Mouse (Mus musculus): ENCODE data around the gene Hacd3. TPM values are rescaled to one million over a fixed set of nuclear protein-coding genes. Genes with fewer than 3 reads are reported as not detected.
A peak's percentile ranks its signal among the peaks of the same experiment; 100 is the strongest.
"Not testable (repeated sequence)": the region's sequence is repeated elsewhere in the genome, so short reads cannot be mapped to it uniquely, and the experiment has no call there.

Hacd3 gene
- polyA plus RNA-seq, 1 experiment from 2014 or later, result 46.2 TPM

DNA sequence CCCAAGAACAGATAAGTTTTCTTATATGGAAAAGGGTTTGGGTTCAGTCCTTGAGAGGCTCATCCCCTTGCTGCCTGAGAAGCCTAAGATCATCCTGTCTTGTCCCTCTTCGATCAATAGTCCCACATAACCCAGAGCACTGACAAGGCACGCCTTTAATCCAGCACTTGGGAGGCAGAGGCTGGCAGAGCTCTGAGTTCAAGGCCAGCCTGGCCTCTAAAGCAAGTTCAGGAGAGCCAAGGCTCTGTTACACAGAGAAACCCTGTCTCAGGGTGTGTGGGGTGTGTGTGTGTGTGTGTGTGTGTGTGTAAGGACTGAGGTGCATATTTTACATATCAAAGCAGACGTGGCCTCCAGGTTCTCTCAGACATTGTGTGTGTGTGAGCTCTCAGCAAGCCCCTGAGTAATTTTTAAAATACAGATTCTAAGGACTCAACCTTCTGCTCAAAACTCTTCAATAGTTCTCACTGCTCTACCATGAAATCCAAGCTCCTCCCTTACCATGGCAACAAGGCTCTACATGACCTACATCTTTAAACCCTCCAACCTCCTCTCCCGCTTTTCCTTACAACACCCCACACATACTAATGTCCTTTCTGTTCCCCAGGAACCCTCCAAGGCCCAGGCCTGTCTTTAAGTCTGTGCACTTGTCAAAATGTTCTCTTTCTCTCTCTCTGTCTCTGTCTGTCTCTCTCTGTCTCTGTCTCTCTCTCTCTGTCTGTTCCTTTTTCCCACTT lies 5.1 kb downstream of the Hacd3 start:
- H3K4me3 ChIP-seq, result no peak overlapping the region
- no peaks in the 10 kb centered on the region for H3K36me3 ChIP-seq
- H3K4me2 ChIP-seq, result no peak overlapping the region
- no peak for ATAC-seq (replicated peaks; ENCODE audit: insufficient number of reproducible peaks, insufficient read depth, low FRiP score, low read depth)
- H3K9me3 ChIP-seq (replicated peaks), result no peaks in the 10 kb centered on the region
- H3K27ac ChIP-seq, result no peak overlapping the region
- WGBS, result 85% methylated on average over 4 of the region's 4 CpGs
- H3K4me1 ChIP-seq (replicated peaks), result peaks cover 35% of the 10 kb centered on the region
- H3K9ac ChIP-seq, result no peak overlapping the region
- H3K27me3 ChIP-seq, result no peaks in the 10 kb centered on the region

DNA sequence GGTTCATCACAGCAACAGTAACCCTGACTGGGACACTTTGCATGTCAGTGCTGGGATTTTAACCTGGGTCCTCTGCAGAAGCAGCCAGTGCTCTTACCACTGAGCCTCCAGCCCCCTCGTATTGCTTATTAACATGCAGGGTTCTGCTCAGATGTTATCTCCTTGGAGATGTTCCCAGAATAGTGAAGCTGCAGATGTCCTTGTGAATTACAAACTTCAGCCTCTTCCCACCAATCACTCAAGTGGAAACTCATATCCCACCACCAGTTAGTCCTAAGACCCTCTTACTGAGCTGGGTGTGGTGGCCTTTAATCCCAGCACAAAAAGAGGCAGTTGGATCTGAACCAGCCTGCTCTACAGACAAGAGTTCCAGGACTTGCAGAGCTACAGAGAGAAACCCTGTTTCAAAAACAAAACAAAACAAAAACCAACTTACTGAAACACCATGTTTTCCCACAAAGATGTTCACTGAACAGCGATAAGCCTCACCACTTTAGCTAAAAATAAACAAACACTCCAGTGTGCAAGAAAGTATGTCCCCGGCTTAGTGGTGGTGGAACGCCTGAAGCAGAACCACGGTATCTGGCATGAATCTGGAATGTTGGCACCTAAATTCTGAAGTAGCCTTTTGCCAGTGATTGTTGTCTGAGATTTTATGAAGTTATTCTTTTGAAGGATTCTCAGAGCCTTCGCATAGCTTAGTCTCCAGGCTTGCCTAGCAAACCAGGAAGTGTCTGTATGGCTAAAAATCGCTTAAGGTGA lies 5.9 kb downstream of the Hacd3 start:
- no peak for ATAC-seq (replicated peaks; ENCODE audit: insufficient number of reproducible peaks, insufficient read depth, low FRiP score, low read depth)
- no peak overlapping the region for H3K27ac ChIP-seq

DNA sequence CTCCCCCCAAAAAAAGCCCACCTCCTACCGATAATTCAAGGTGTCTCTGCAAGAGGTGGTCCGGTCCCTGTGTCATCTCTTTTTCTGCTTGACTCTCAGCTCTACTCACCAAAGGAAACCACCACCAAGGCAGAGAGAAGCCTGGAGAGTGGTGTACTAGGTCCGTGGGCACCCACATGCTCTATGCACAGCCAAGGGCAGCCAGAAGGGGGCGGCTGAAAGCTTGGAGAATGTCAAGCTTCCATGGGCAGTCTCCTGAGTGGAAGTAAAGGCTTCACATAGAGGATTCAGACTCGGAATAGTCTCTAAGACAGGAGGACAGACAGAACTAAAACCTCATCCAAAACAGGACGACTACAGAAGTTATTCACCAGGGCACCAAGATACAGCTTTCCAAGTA lies 10.2 kb downstream of the Hacd3 start:
- WGBS, result 52% methylated on average over 6 of the region's 6 CpGs
- Histone ChIP-seq H3K36me3 (peaks cover 9% of the 10 kb centered on the region; the same call in 1 of the 2 replicates), H3K27me3 (no peaks in the 10 kb centered on the region), H3K4me3 (no peak overlapping the region), H3K9ac (no peak overlapping the region), H3K4me1 (replicated peaks) (peaks cover 10% of the 10 kb centered on the region), H3K27ac (no peak overlapping the region), H3K9me3 (replicated peaks) (no peaks in the 10 kb centered on the region), H3K4me2 (no peak overlapping the region)
- ATAC-seq (replicated peaks; ENCODE audit: insufficient number of reproducible peaks, insufficient read depth, low FRiP score, low read depth), result no peak

More for the DNA sequence above, 5.9 kb downstream of the Hacd3 start:
- Histone ChIP-seq H3K4me2 (no peak overlapping the region), H3K36me3 (no peaks in the 10 kb centered on the region), H3K9ac (no peak overlapping the region), H3K27me3 (no peaks in the 10 kb centered on the region), H3K9me3 (replicated peaks) (no peaks in the 10 kb centered on the region), H3K4me3 (no peak overlapping the region), H3K4me1 (replicated peaks) (peaks cover 32% of the 10 kb centered on the region)
- 29% methylated on average over 7 of the region's 7 CpGs for WGBS

DNA sequence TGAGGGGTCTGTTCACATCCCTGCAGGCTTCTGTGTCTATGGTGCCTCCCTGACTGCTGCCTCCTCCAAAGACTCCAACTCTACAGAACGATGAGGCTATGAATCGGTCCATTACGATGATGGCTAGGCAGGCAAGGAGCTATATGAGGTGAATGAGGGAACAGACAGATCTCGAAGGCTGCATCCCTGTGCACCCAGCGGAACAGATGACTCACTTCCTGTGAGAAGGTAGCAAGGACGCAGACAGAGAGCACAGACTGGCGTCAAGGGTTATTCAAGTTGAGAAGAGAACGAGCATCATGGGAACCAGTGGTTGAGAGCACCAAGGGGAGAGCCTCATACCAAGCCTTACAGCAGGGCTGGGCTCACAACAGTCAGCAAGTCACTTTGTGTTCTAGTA lies 10.9 kb downstream of the Hacd3 start:
- Histone ChIP-seq H3K27ac (no peak overlapping the region), H3K36me3 (peaks cover 16% of the 10 kb centered on the region; the same call in 1 of the 2 replicates), H3K27me3 (no peaks in the 10 kb centered on the region), H3K4me2 (no peak overlapping the region), H3K9me3 (replicated peaks) (no peaks in the 10 kb centered on the region), H3K9ac (no peak overlapping the region), H3K4me3 (no peak overlapping the region), H3K4me1 (replicated peaks) (peaks cover 4% of the 10 kb centered on the region; the same call in 1 of the 2 replicates)
- no peak for ATAC-seq (replicated peaks; ENCODE audit: insufficient number of reproducible peaks, insufficient read depth, low FRiP score, low read depth)
- 65% methylated on average over 8 of the region's 8 CpGs for WGBS

DNA sequence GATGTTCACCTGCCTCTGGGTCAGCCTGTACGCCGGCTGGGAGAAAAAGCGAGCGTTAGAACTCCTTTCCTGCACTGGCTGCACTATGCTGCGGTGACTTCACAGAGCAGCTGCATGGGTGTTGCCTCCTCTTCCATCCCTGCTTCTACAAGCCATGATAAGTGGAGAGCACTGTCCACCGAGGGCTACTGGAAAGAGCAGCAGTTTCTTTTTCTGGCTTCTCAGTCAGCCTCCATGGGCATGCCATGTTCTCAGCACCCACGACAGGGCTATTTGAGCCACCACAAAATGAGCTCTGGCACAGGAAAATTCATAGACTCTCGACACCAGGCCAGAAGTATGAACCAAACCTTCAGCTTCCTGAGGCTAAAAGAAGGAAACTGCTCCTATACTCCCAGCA lies 15.8 kb downstream of the Hacd3 start:
- Histone ChIP-seq H3K9ac (no peak overlapping the region), H3K27me3 (no peaks in the 10 kb centered on the region), H3K27ac (no peak overlapping the region), H3K4me1 (replicated peaks) (no peaks in the 10 kb centered on the region), H3K4me3 (no peak overlapping the region), H3K9me3 (replicated peaks) (no peaks in the 10 kb centered on the region), H3K4me2 (no peak overlapping the region), H3K36me3 (peaks cover 37% of the 10 kb centered on the region)
- ATAC-seq (replicated peaks; ENCODE audit: insufficient number of reproducible peaks, insufficient read depth, low FRiP score, low read depth), result no peak
- WGBS, result 90% methylated on average over 8 of the region's 8 CpGs

DNA sequence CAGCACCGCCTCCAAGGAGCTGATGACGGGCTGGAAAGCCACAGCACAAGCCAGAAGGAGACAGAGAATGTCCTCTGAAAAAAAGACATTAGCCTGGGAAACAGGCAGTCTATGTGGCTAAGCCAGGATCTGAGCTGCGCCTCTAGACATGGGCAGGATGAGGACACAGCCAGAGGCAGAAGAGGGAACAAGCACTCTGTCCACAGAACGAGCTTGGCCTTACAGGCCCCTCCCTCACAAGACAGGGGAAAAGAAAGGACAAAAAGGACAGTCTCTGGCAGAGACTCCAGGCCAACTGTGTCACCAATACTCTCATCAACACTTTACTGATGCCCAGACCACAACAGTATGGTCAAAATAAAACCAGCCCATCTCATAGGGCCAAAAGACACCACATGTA lies 20.0 kb downstream of the Hacd3 start:
- H3K27ac ChIP-seq, result no peak overlapping the region
- H3K4me3 ChIP-seq, result no peak overlapping the region
- H3K9ac ChIP-seq, result no peak overlapping the region
- ATAC-seq (replicated peaks; ENCODE audit: insufficient number of reproducible peaks, insufficient read depth, low FRiP score, low read depth), result no peak
- H3K9me3 ChIP-seq (replicated peaks), result no peaks in the 10 kb centered on the region
- no peaks in the 10 kb centered on the region for H3K4me1 ChIP-seq (replicated peaks)
- H3K36me3 ChIP-seq, result peaks cover 44% of the 10 kb centered on the region
- no peaks in the 10 kb centered on the region for H3K27me3 ChIP-seq
- H3K4me2 ChIP-seq, result no peak overlapping the region
- 57% methylated on average over 4 of the region's 4 CpGs for WGBS

DNA sequence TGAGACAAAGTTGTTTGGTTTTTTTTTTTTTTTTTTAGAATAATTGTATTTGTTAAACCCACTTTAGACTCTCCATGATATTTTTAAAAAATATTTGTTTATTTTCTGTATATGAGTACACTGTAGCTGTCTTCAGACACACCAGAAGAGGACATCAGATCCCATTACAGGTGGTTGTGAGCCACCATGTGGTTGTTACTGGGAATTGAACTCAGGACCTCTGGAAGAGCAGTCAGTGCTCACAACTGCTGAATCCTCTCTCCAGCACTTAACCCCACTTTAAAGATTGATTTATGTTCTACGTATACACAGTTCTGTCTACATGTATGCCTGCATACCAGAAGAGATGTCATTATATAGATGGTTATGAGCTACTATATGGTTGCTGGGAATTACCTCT lies 26.0 kb downstream of the Hacd3 start:
- H3K36me3 ChIP-seq, result peaks cover 26% of the 10 kb centered on the region
- not testable (repeated sequence) for ATAC-seq (replicated peaks; ENCODE audit: insufficient number of reproducible peaks, insufficient read depth, low FRiP score, low read depth)

DNA sequence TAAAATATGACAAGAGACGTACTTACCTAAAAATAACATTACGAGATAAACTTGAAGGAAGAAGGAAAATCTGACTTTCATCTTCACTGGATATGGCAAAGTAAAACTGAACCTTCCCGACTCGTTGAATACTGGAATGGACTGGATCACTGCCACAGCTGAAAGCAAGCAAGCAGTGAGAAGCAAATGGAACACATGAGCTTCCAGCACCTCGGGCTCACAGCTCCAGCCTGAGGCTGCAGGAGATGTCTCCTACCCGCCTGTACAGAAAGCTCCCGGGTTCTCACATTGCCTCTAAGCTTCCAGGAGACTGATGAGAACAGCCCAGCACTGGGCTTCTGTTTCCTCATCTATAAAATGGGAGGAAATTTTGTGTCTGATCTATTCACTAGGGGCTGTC lies 31.2 kb downstream of the Hacd3 start:
- H3K9me3 ChIP-seq (replicated peaks), result no peaks in the 10 kb centered on the region
- no peak overlapping the region for H3K27ac ChIP-seq
- no peak overlapping the region for H3K9ac ChIP-seq
- ATAC-seq (replicated peaks; ENCODE audit: insufficient number of reproducible peaks, insufficient read depth, low FRiP score, low read depth), result no peak
- 52% methylated on average over 7 of the region's 7 CpGs for WGBS
- H3K4me1 ChIP-seq (replicated peaks), result peaks cover 18% of the 10 kb centered on the region
- no peak overlapping the region for H3K4me3 ChIP-seq
- H3K27me3 ChIP-seq, result no peaks in the 10 kb centered on the region
- H3K4me2 ChIP-seq, result no peak overlapping the region
- H3K36me3 ChIP-seq, result peaks cover 36% of the 10 kb centered on the region; the same call in 1 of the 2 replicates

More for the DNA sequence above, 26.0 kb downstream of the Hacd3 start:
- H3K4me1 ChIP-seq (replicated peaks); H3K9ac ChIP-seq; H3K27ac ChIP-seq; H3K27me3 ChIP-seq; H3K4me2 ChIP-seq; H3K9me3 ChIP-seq (replicated peaks); H3K4me3 ChIP-seq: not testable (repeated sequence)
- 65% methylated on average over 1 of the region's 1 CpGs for WGBS

DNA sequence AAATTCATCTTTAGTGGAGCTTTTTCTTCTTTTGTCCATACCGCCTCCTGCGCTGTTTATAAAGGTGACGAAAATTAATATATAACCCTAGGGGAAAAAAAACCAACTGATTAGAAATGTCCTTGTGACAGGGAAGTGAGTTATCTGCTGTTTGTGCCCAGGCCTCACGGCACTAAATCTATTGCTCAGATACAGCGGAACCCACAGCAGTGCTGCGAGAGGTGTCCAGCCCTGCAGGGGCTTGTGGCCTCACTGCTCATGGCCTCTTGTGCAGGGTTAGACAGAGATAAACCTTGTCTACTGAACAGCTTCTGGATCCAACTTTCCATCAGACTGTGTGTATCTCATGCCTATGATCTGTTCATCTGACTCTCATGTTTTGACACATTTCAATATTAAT lies 33.0 kb downstream of the Hacd3 start:
- Histone ChIP-seq H3K9me3 (replicated peaks) (no peaks in the 10 kb centered on the region), H3K4me3 (no peak overlapping the region), H3K27me3 (no peaks in the 10 kb centered on the region), H3K4me2 (no peak overlapping the region), H3K9ac (no peak overlapping the region), H3K36me3 (peaks cover 43% of the 10 kb centered on the region), H3K27ac (no peak overlapping the region), H3K4me1 (replicated peaks) (peaks cover 21% of the 10 kb centered on the region)
- WGBS, result 61% methylated on average over 6 of the region's 6 CpGs
- no peak for ATAC-seq (replicated peaks; ENCODE audit: insufficient number of reproducible peaks, insufficient read depth, low FRiP score, low read depth)

DNA sequence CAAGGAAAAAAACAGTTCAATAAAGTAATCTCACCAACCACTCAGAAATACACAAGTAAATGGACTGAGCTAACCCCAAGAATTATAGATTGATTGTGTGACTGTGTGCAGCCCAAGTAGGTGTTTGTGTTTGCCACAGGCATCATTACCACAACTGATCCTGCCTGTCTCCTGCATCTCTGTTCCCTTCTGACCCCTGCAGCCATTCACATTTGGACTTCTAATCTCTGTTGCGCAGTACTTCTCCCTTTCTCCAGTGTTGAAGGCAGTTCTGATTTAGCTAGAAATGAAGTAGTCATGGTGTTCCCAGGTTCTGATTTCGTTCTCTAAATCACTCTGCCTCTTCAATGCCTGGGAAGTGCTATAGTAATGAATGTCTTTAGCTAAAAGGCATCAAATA lies 33.8 kb downstream of the Hacd3 start:
- peaks cover 21% of the 10 kb centered on the region for H3K4me1 ChIP-seq (replicated peaks)
- H3K4me2 ChIP-seq, result no peak overlapping the region
- no peaks in the 10 kb centered on the region for H3K9me3 ChIP-seq (replicated peaks)
- H3K36me3 ChIP-seq, result peaks cover 48% of the 10 kb centered on the region
- H3K9ac ChIP-seq, result no peak overlapping the region
- H3K27ac ChIP-seq, result no peak overlapping the region
- ATAC-seq (replicated peaks; ENCODE audit: insufficient number of reproducible peaks, insufficient read depth, low FRiP score, low read depth), result no peak
- WGBS, result 88% methylated on average over 2 of the region's 2 CpGs
- H3K27me3 ChIP-seq, result no peaks in the 10 kb centered on the region
- no peak overlapping the region for H3K4me3 ChIP-seq

DNA sequence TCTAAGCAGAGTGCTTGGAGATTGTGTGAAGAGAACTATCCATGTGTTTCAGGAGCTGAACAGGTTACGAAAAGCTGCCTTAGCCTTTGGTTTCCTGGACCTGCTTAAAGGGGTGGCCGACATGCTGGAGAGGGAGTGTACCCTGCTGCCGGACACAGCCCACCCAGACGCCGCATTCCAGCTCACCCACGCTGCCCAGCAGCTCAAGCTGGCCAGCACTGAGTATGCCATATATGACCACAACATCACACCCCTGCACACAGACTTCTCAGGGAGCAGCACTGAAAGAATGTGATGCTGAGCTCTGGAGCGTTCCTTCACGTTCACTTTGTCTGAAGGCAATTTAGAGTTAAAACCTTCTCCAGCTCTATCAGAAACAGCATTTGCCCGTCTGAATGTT lies 35.7 kb downstream of the Hacd3 start:
- peaks cover 21% of the 10 kb centered on the region for H3K4me1 ChIP-seq (replicated peaks)
- ATAC-seq (replicated peaks; ENCODE audit: insufficient number of reproducible peaks, insufficient read depth, low FRiP score, low read depth), result no peak
- H3K36me3 ChIP-seq, result peaks cover 60% of the 10 kb centered on the region

More for the DNA sequence above, 35.7 kb downstream of the Hacd3 start:
- Histone ChIP-seq H3K4me2 (no peak overlapping the region), H3K9ac (no peak overlapping the region; the same call in 1 of the 2 replicates), H3K27ac (peak overlapping the region; percentile 73), H3K4me3 (no peak overlapping the region), H3K27me3 (no peaks in the 10 kb centered on the region), H3K9me3 (replicated peaks) (no peaks in the 10 kb centered on the region)
- 38% methylated on average over 9 of the region's 9 CpGs for WGBS

All from heart, embryonic 15.5 days (tissue).